Mouse (Mus musculus) liver, adult 10 weeks (tissue): ENCODE data around the gene Adamts20. TPM values are rescaled to one million over a fixed set of nuclear protein-coding genes. Genes with fewer than 3 reads are reported as not detected.

Source experiments
- polyA plus RNA-seq: library from polyadenylated mRNA; stranded (reverse); fragments of 350-450 nt; fragmentation: Illumina TruSeq; extraction: RNeasy Lipid Tissue Mini Kit (QIAGEN cat#74804); gene quantifications from one replicate; pipeline ENCODE4 v1.2.3, GENCODE M21; 2014; ENCODE audit warnings: low read depth, low replicate concordance

The Adamts20 gene
- polyA plus RNA-seq: not detected

DNA sequence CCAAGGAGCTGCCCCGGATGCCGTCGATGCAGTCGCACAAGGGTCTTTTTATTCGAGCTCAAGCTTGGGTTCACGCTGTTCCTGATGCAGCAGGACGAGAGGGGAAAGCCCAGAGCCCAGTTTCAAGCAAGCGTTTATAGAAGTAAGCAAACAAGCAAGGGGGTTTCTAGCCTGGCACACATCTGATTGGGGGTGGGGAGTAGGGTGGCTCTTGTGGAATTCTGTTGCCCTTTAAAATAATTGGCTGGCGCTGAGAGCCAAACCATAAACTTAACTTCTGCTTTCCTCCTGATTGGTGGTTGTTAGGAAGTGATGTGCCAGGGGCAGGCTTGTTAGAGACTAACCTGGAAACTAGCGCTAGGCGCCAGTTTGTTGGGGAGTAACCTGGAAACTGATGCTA is at the start of gene Adamts20:
Gene Adamts20 (minus strand): TSS at position 101 of the 400 bp plus-strand sequence.

Other genes with a start within 250 kb of the Adamts20 start
- 1.3 TPM for gene Pus7l, start 78.1 kb upstream of the Adamts20 start, polyA plus RNA-seq
- gene Irak4, start 78.2 kb upstream of the Adamts20 start, polyA plus RNA-seq: 5.5 TPM
- 58.2 TPM for gene Twf1, start 124.5 kb upstream of the Adamts20 start, polyA plus RNA-seq
- 0.19 TPM for gene Tmem117, start 163.8 kb upstream of the Adamts20 start, polyA plus RNA-seq